Mouse (Mus musculus) thymus, postnatal 25 days (tissue): ENCODE measurements around the gene Tcf15.

Source experiments
- DNase-seq: peaks from one replicate; pipeline ENCODE4 v3.0.0; 2022

The Tcf15 gene

GRCm38 (mm10) chr2:152143279-152144157 is at the start of gene Tcf15:
Gene Tcf15 (plus strand): TSS chr2:152143561.
- no peak for DNase-seq

GRCm38 (mm10) chr2:152094856-152095545 is 48.4 kb upstream of the Tcf15 start:
- no peak for DNase-seq

- no peak for DNase-seq
These were observed 46.4 kb upstream of the Tcf15 start for GRCm38 (mm10) chr2:152096922-152097321.

GRCm38 (mm10) chr2:152097916-152098315 is 45.4 kb upstream of the Tcf15 start:
- DNase-seq = no peak

GRCm38 (mm10) chr2:152099538-152099937 is 43.8 kb upstream of the Tcf15 start:
- DNase-seq = no peak

- DNase-seq = no peak
These were observed 41.6 kb upstream of the Tcf15 start for GRCm38 (mm10) chr2:152101761-152102160.

- no peak for DNase-seq
These were observed 41.0 kb upstream of the Tcf15 start for GRCm38 (mm10) chr2:152102369-152102768.

GRCm38 (mm10) chr2:152104711-152105317 is 38.5 kb upstream of the Tcf15 start:
- DNase-seq = no peak

GRCm38 (mm10) chr2:152105318-152106224 is 37.8 kb upstream of the Tcf15 start, which contains the start of gene Srxn1:
Gene Srxn1 (plus strand): TSS chr2:152105516.
- peak; percentile 35 for DNase-seq

GRCm38 (mm10) chr2:152106225-152106595 is 37.2 kb upstream of the Tcf15 start:
- DNase-seq = no peak

- no peak for DNase-seq
These were observed 36.8 kb upstream of the Tcf15 start for GRCm38 (mm10) chr2:152106597-152106996.

- DNase-seq = no peak
These were observed 34.7 kb upstream of the Tcf15 start for GRCm38 (mm10) chr2:152108702-152109101.

- no peak for DNase-seq
These were observed 34.0 kb upstream of the Tcf15 start for GRCm38 (mm10) chr2:152109386-152109785.

GRCm38 (mm10) chr2:152111311-152111710 is 32.0 kb upstream of the Tcf15 start:
- DNase-seq = no peak

GRCm38 (mm10) chr2:152111920-152112319 is 31.4 kb upstream of the Tcf15 start:
- peak; percentile 83 for DNase-seq

GRCm38 (mm10) chr2:152112490-152112889 is 30.9 kb upstream of the Tcf15 start:
- no peak for DNase-seq

- DNase-seq = no peak
These were observed 30.4 kb upstream of the Tcf15 start for GRCm38 (mm10) chr2:152112970-152113369.

- DNase-seq = no peak
These were observed 29.0 kb upstream of the Tcf15 start for GRCm38 (mm10) chr2:152114057-152114975.

- DNase-seq = no peak
These were observed 25.7 kb upstream of the Tcf15 start for GRCm38 (mm10) chr2:152117694-152118093.

- no peak for DNase-seq
These were observed 24.0 kb upstream of the Tcf15 start for GRCm38 (mm10) chr2:152119228-152119865.

- DNase-seq = no peak
These were observed 20.5 kb upstream of the Tcf15 start for GRCm38 (mm10) chr2:152122896-152123295.
